In the genomic region with DNA sequence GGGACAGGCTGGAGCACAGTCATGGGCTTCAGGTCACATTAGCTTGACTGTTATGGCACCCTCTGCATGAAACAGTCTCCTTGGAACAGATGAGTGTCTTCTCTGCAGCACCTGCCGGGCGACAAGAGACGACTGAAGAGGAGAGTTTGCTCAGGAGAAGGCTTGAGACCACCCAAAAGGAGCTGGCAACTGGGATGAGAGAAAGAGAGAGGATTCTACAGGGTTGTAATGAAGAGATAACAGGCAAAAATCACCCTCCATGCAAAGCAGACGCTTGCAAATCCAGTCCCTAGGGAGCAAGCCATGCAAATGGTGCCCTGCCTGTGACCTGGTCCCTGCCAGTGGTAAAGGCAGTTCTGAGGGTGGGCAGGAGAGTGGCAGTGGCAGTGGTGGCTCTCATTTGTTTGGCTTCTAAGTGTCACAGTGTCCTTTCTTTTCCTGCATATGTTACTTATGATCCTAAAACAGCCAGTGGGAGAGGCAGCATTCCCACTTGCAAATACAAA, we compare ENCODE assay signal across 31 mouse cellular contexts. TPM values are rescaled to one million over a fixed set of nuclear protein-coding genes. Genes with fewer than 3 reads are reported as not detected.
A peak's percentile ranks its signal among the peaks of the same experiment; 100 is the strongest.
DNase-seq lines count a peak whose midpoint lies in the region; ATAC-seq and TF ChIP-seq lines count a peak whose summit lies in the region.
"Had no signal": no experiment of that assay in that cellular context is flagged by ENCODE, and none has a peak within 500 bp of the region (broad histone marks: within the 10 kb centered on the region; RNA-seq: fewer than 3 reads in every experiment).

No protein-coding gene starts in this region.

- no peaks in the 10 kb centered on the region; the same call in 1 of the 2 replicates for H3K4me1 ChIP-seq in heart, adult 2 months (ENCODE audit: control insufficient read depth, insufficient read depth, low read length)
- peaks cover 25% of the 10 kb centered on the region for H3K4me1 ChIP-seq in limb, embryonic 15.5 days
- peaks cover 47% of the 10 kb centered on the region for H3K4me1 ChIP-seq in limb, embryonic 10.5 days
- H3K4me1 ChIP-seq in spleen, adult 2 months (ENCODE audit: control insufficient read depth, insufficient read depth, insufficient read length): peaks cover 4% of the 10 kb centered on the region; the same call in 1 of the 2 replicates

- no peak for TF ChIP-seq POLR2A in heart, adult 2 months (IDR thresholded peaks at IDR 0.05; ENCODE audit: insufficient read depth, low read depth, low read length)
- no peak for TF ChIP-seq POLR2A in spleen, adult 2 months (IDR thresholded peaks at IDR 0.05; ENCODE audit: low read depth, low read length)

- intact Hi-C loops in heart, adult 2 months (cut with DNase I): no loop called here

- no peak overlapping the region for H3K27ac ChIP-seq in heart, adult 2 months
- 0 out of 2 replicates have a peak overlapping the region, but pooled peaks have one; percentile 11 for H3K27ac ChIP-seq in limb, embryonic 15.5 days
- H3K27ac ChIP-seq in limb, embryonic 10.5 days: no peak overlapping the region
- H3K27ac ChIP-seq in spleen, adult 2 months (ENCODE audit: insufficient read depth, low read length): no peak overlapping the region
- H3K27ac ChIP-seq: heart, embryonic 15.5 days; hindbrain, embryonic 12.5 days; liver, embryonic 14.5 days had no signal

- H3K79me2 ChIP-seq in heart, adult 2 months (replicated peaks; ENCODE audit: control insufficient read depth, insufficient read depth, low read length): no peaks in the 10 kb centered on the region

- no peak for TF ChIP-seq EP300 in heart, adult 2 months (IDR thresholded peaks at IDR 0.05; ENCODE audit: insufficient read depth, low read depth, low read length)

- H3K36me3 ChIP-seq in heart, adult 2 months (ENCODE audit: control insufficient read depth, insufficient read depth, low read length): no peaks in the 10 kb centered on the region
- no peaks in the 10 kb centered on the region for H3K36me3 ChIP-seq in limb, embryonic 15.5 days
- no peaks in the 10 kb centered on the region for H3K36me3 ChIP-seq in limb, embryonic 10.5 days
- H3K36me3 ChIP-seq in spleen, adult 2 months (ENCODE audit: control insufficient read depth, insufficient read depth, low read length): no peaks in the 10 kb centered on the region
- H3K36me3 ChIP-seq in splenic B cell, adult 2 months (ENCODE audit: control insufficient read depth, insufficient read depth, low read length, poor library complexity, severe bottlenecking): no peaks in the 10 kb centered on the region
- H3K36me3 ChIP-seq: heart, embryonic 15.5 days; hindbrain, embryonic 12.5 days had no signal

- H3K4me3 ChIP-seq in heart, adult 2 months: no peak overlapping the region
- no peak overlapping the region for H3K4me3 ChIP-seq in limb, embryonic 15.5 days
- H3K4me3 ChIP-seq in limb, embryonic 10.5 days: no peak overlapping the region
- H3K4me3 ChIP-seq in spleen, adult 2 months (ENCODE audit: extremely low read depth, insufficient read depth, insufficient read length): no peak overlapping the region
- H3K4me3 ChIP-seq: erythroblast, embryonic 14.5 days; heart, embryonic 15.5 days; hindbrain, embryonic 12.5 days had no signal

- H3K9me3 ChIP-seq in limb, embryonic 15.5 days: no peaks in the 10 kb centered on the region
- H3K9me3 ChIP-seq in limb, embryonic 10.5 days (replicated peaks): no peaks in the 10 kb centered on the region
- H3K9me3 ChIP-seq: heart, embryonic 15.5 days; hindbrain, embryonic 12.5 days had no signal

- no peak overlapping the region for H3K4me2 ChIP-seq in limb, embryonic 15.5 days
- H3K4me2 ChIP-seq: heart, embryonic 15.5 days; hindbrain, embryonic 12.5 days had no signal

- H3K27me3 ChIP-seq in heart, adult 2 months (ENCODE audit: control insufficient read depth, insufficient read depth, low read length): no peaks in the 10 kb centered on the region
- peaks cover 10% of the 10 kb centered on the region; the same call in 1 of the 2 replicates for H3K27me3 ChIP-seq in limb, embryonic 15.5 days
- peaks cover 26% of the 10 kb centered on the region for H3K27me3 ChIP-seq in limb, embryonic 10.5 days (ENCODE audit: low read depth, poor library complexity, severe bottlenecking)
- H3K27me3 ChIP-seq in spleen, adult 2 months (ENCODE audit: control insufficient read depth, insufficient read depth, low read length): no peaks in the 10 kb centered on the region
- H3K27me3 ChIP-seq in splenic B cell, adult 2 months (ENCODE audit: control insufficient read depth, insufficient read depth, low read length, poor library complexity, severe bottlenecking): no peaks in the 10 kb centered on the region
- H3K27me3 ChIP-seq: heart, embryonic 15.5 days had no signal

- TF ChIP-seq CTCF in heart, adult 2 months (IDR thresholded peaks at IDR 0.05): no peak
- no peak for TF ChIP-seq CTCF in spleen, adult 2 months (IDR thresholded peaks at IDR 0.05; ENCODE audit: extremely low read depth, insufficient read depth, insufficient read length, insufficient replicate concordance)

- 75% methylated on average over 4 of the region's 4 CpGs for WGBS in heart, adult 2 months
- WGBS in limb, embryonic 15.5 days: 62% methylated on average over 4 of the region's 4 CpGs
- WGBS in limb, embryonic 10.5 days: 52% methylated on average over 4 of the region's 4 CpGs
- WGBS in spleen, adult 2 months: 79% methylated on average over 4 of the region's 4 CpGs

- no peak overlapping the region for H3K9ac ChIP-seq in heart, adult 2 months (ENCODE audit: low read depth, low read length)
- no peak overlapping the region for H3K9ac ChIP-seq in limb, embryonic 15.5 days
- H3K9ac ChIP-seq: heart, embryonic 15.5 days; hindbrain, embryonic 12.5 days; liver, embryonic 14.5 days had no signal

- ATAC-seq in limb, embryonic 15.5 days (ENCODE audit: insufficient number of reproducible peaks, low FRiP score, low TSS enrichment, low read depth): no peak
- ATAC-seq: forebrain, embryonic 16.5 days; midbrain, embryonic 16.5 days had no signal

- DNase-seq in heart, adult 11 months: peak; percentile 53
- no peak for DNase-seq in heart, adult 2 months
- DNase-seq in limb, embryonic 10.5 days (ENCODE audit: low spot score): no peak
- peak; percentile 11 to 18 for DNase-seq in spleen, adult 2 months (ENCODE audit: low read depth in 1 of 2, low spot score in 2 of 2)
- no peak for DNase-seq in spleen, adult 12 weeks (ENCODE audit: low spot score)
- DNase-seq in splenic B cell, adult 2 months (ENCODE audit: low read depth, low spot score): peak; percentile 60
- DNase-seq in yolk sac, embryonic 10.5 days (ENCODE audit: low spot score): no peak
- DNase-seq: adrenal gland, postnatal 14 days; cerebellum, adult 11-12 months; cerebellum, adult 9-11 months; heart, postnatal 36 days; kidney, adult 2 months; layer of hippocampus, postnatal 36 days; left cerebral cortex, postnatal 4 days; liver; lung, postnatal 14 days; right cerebral cortex, postnatal 25 days; thymus, postnatal 4 days had no signal

RNA-seq across cellular contexts. Expression of gene Krt8, which starts 8.0 kb away (rescaled TPM):
- total RNA-seq in heart, adult 2 months (2021): 1 to 10 TPM; 1.7 TPM
- polyA plus RNA-seq in heart, adult 2 months (2012; rRNA removed): 2.3 and 9.8 TPM in 2 replicates
- 70.8 and 75.5 TPM in 2 replicates for polyA plus RNA-seq in limb, embryonic 15.5 days (2015; fragmentation: Nextera tagmentation; extraction: Ambion mirVana)
- 29.3 and 42.6 TPM in 2 replicates for polyA plus RNA-seq in limb, embryonic 10.5 days (2016; fragmentation: Nextera tagmentation; extraction: Ambion mirVana)
- 2.2 and 3.0 TPM in 2 replicates for polyA plus RNA-seq in spleen, adult 2 months (2012; rRNA removed)
- total RNA-seq: neutrophil, adult 5-6 weeks had no signal

RNA-seq across cellular contexts. Expression of gene Krt18, which starts 15.7 kb away (rescaled TPM):
- 1 to 10 TPM; 2.6 to 2.7 TPM for total RNA-seq in heart, adult 2 months (2021)
- polyA plus RNA-seq in heart, adult 2 months (2012; rRNA removed): 2.7 and 6.7 TPM in 2 replicates
- 39.0 and 44.4 TPM in 2 replicates for polyA plus RNA-seq in limb, embryonic 15.5 days (2015; fragmentation: Nextera tagmentation; extraction: Ambion mirVana)
- polyA plus RNA-seq in limb, embryonic 10.5 days (2016; fragmentation: Nextera tagmentation; extraction: Ambion mirVana): 33.4 and 49.5 TPM in 2 replicates
- 2.1 and 2.2 TPM in 2 replicates for polyA plus RNA-seq in spleen, adult 2 months (2012; rRNA removed)

RNA-seq across cellular contexts. Expression of gene Krt78, which starts 58.2 kb away (rescaled TPM):
- under 1 TPM in 1 of 2 experiments, not detected in 1; 0.08 TPM for total RNA-seq in heart, adult 2 months (2021)
- polyA plus RNA-seq in heart, adult 2 months (2012; rRNA removed): not detected in 2 replicates
- polyA plus RNA-seq in limb, embryonic 15.5 days (2015; fragmentation: Nextera tagmentation; extraction: Ambion mirVana): 13.3 and 15.6 TPM in 2 replicates
- 0.08 TPM in 1 of 2 replicates, not detected in the other for polyA plus RNA-seq in limb, embryonic 10.5 days (2016; fragmentation: Nextera tagmentation; extraction: Ambion mirVana)
- polyA plus RNA-seq in spleen, adult 2 months (2012; rRNA removed): not detected in 2 replicates
- total RNA-seq: adrenal gland, postnatal 14 days; gastrocnemius, adult 8-10 months; gastrocnemius, postnatal 4 days; heart, postnatal 36 days; layer of hippocampus, postnatal 36 days; left cerebral cortex, postnatal 4 days; neutrophil, adult 5-6 weeks had no signal
- polyA plus RNA-seq: cortical plate, adult 2 months; forebrain, embryonic 11.5 days; forebrain, embryonic 16.5 days; hindbrain, embryonic 12.5 days; liver, embryonic 14.5 days; midbrain, embryonic 16.5 days; neural tube, embryonic 11.5 days had no signal

Comparison
In these comparisons a context has a peak if more than half of its experiments do, and no peak if none do; other contexts are left out.
1. DNase-seq: peak in heart, adult 11 months (single experiment), spleen, adult 2 months (2 of 2) and splenic B cell, adult 2 months (single experiment); none in heart, adult 2 months (0 of 2), limb, embryonic 10.5 days (single experiment), spleen, adult 12 weeks (single experiment) and yolk sac, embryonic 10.5 days (single experiment).
2. RNA of gene Krt78, which starts 58.2 kb away (polyA plus RNA-seq): 13.3 to 15.6 TPM in limb, embryonic 15.5 days; 0.08 TPM in limb, embryonic 10.5 days, not detected in spleen, adult 2 months and not detected in heart, adult 2 months; every median in the first group is over 10 times any median in the second.